Mouse (Mus musculus) gonadal fat pad, adult 2 months (tissue): ENCODE measurements at regions not wholly inside any gene's neighbourhood (a gene's known extent, or its start where the extent isn't known, plus 50 kb on each side); places are given as distances from the start of the nearest gene placed in this dataset.

Experiments
- DNase-seq: peaks from one replicate; pipeline ENCODE4 v3.0.0-alpha.2; 2012; ENCODE audit warnings: low read depth

- DNase-seq: no peak
Observed at GRCm38 (mm10) chr5:64499131-64499530, 304.1 kb upstream of the Klf3 start.

- DNase-seq: no peak
Observed at GRCm38 (mm10) chr5:64500413-64500812, 302.8 kb upstream of the Klf3 start.

- DNase-seq: no peak
Observed at GRCm38 (mm10) chr5:64500866-64501265, 302.3 kb upstream of the Klf3 start.

GRCm38 (mm10) chr5:64501746-64502145 is 301.4 kb upstream of the Klf3 start:
- DNase-seq: no peak

GRCm38 (mm10) chr5:64503514-64503913 is 299.7 kb upstream of the Klf3 start:
- DNase-seq: no peak

GRCm38 (mm10) chr5:64504507-64504906 is 298.7 kb upstream of the Klf3 start:
- DNase-seq: no peak

- DNase-seq: no peak
Observed at GRCm38 (mm10) chr5:64505227-64505834, 297.9 kb upstream of the Klf3 start.

- DNase-seq: no peak
Observed at GRCm38 (mm10) chr5:64505835-64506600, 297.2 kb upstream of the Klf3 start.

GRCm38 (mm10) chr5:64508565-64508964 is 294.6 kb upstream of the Klf3 start:
- no peak for DNase-seq

GRCm38 (mm10) chr5:64513155-64513945 is 289.8 kb upstream of the Klf3 start:
- no peak for DNase-seq

- DNase-seq: no peak
Observed at GRCm38 (mm10) chr5:64516115-64516665, 287.0 kb upstream of the Klf3 start.

GRCm38 (mm10) chr5:64517241-64517640 is 285.9 kb upstream of the Klf3 start:
- no peak for DNase-seq

GRCm38 (mm10) chr5:64517835-64518234 is 285.4 kb upstream of the Klf3 start:
- no peak for DNase-seq

GRCm38 (mm10) chr5:64519036-64519435 is 284.2 kb upstream of the Klf3 start:
- no peak for DNase-seq

- DNase-seq: no peak
Observed at GRCm38 (mm10) chr5:64519731-64520130, 283.5 kb upstream of the Klf3 start.

- no peak for DNase-seq
Observed at GRCm38 (mm10) chr5:64521401-64521800, 281.8 kb upstream of the Klf3 start.

- DNase-seq: no peak
Observed at GRCm38 (mm10) chr5:64521969-64522368, 281.2 kb upstream of the Klf3 start.

- no peak for DNase-seq
Observed at GRCm38 (mm10) chr5:64526521-64526920, 276.7 kb upstream of the Klf3 start.

GRCm38 (mm10) chr5:64527962-64528361 is 275.2 kb upstream of the Klf3 start:
- no peak for DNase-seq

GRCm38 (mm10) chr5:64534371-64534770 is 268.8 kb upstream of the Klf3 start:
- DNase-seq: no peak

GRCm38 (mm10) chr5:64534947-64535346 is 268.2 kb upstream of the Klf3 start:
- DNase-seq: no peak

- DNase-seq: no peak
Observed at GRCm38 (mm10) chr5:64535546-64535945, 267.6 kb upstream of the Klf3 start.
